Mouse (Mus musculus): Measurements from ENCODE around the gene R3hdm2.
A peak's percentile ranks its signal among the peaks of the same experiment; 100 is the strongest.

DNA sequence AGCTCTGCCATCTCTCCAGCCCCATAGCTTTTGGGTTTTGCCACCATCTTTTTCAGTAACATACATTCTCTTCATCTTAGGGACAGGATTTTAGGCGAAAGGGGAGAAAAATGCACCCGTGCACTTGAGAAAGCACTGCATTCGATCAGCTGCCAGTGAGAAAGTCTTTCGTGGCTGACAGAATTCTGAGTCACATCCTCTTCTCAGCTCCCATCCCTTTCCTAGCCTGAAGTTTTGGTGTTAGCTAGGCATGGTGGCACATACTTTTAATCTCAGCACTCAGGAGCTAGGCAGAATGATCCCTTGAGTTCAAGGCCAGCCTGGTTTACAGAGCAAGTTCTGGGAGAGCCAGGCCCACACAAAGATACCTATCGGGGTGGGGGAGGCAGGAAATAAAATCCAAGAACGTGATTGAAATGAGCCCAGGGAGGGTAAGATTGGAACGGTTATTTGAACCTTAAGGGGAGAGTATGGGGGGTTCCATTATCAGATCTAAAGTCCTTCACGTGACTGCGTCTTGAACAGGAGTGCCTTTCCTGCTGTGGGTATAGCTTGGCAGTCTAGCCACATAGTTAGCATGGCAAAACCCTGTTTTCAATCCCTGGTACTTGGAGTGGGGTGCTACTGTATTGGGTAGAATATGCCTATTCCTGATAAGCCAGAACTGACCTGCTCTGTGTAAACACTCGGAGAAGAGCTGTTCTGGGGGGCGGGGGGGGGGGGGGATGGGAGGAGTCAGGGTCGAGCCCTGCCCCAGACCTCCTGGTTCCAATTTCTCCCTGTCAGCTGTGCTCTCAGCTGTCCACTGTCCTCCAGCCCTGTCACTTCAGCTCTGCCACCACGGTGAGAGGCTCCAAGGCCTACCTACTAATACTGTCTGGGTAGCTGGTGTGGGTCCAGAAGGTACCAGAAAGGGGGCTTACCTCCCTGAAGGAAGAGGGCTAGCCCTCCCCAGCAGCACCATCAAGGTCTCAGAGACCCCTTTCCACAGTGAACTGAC lies 121.1 kb downstream of the R3hdm2 start, which contains the start of gene Stac3:
- TF ChIP-seq CTCF (IDR thresholded peaks at IDR 0.05; ENCODE audit: control insufficient read depth, insufficient read depth, insufficient read length) (no peak), MAX (IDR thresholded peaks at IDR 0.05) (peak; percentile 35), USF1 (IDR thresholded peaks at IDR 0.05; ENCODE audit: low read depth) (peak; percentile 82), MYOD1 (IDR thresholded peaks at IDR 0.05; ENCODE audit: control insufficient read depth, insufficient read length, low read depth) (peak; percentile 88), MYOG (IDR thresholded peaks at IDR 0.05; ENCODE audit: control insufficient read depth, extremely low read depth, insufficient read length) (no peak), CEBPB (IDR thresholded peaks at IDR 0.05; ENCODE audit: low read depth) (no peak)

All from C2C12 (cell line).